Mouse (Mus musculus): Measurements from ENCODE around the gene 1110059G10Rik. TPM values are rescaled to one million over a fixed set of nuclear protein-coding genes. Genes with fewer than 3 reads are reported as not detected.

1110059G10Rik gene
- total and polyA plus RNA-seq, 2 experiments from 2014 or later = 13.0 to 41.4 TPM

- Histone ChIP-seq H3K4me3 (ENCODE audit: low read depth, low read length) (peak overlapping the region; percentile 40), H3K9me3 (ENCODE audit: low read length) (no peaks in the 10 kb centered on the region), H3K36me3 (ENCODE audit: insufficient read depth) (0 out of 2 replicates have a peak, but pooled peaks cover 3% of the 10 kb centered on the region), H3K9ac (peak overlapping the region; percentile 58), H3K4me2 (ENCODE audit: low read depth) (peak overlapping the region; percentile 53), H3K27me3 (ENCODE audit: insufficient read depth, low read length) (no peaks in the 10 kb centered on the region), H3K4me1 (ENCODE audit: insufficient read depth) (no peaks in the 10 kb centered on the region), H3K27ac (ENCODE audit: low read depth, low read length) (peak overlapping the region; percentile 45; the same call in 1 of the 2 replicates)
- 11% methylated on average over 32 of the region's 32 CpGs for WGBS
- TF ChIP-seq CTCF (IDR thresholded peaks at IDR 0.05; ENCODE audit: low read depth) = no peak
- DNase-seq (peak; percentile 84), ATAC-seq (peak; percentile 99)
Observed at GRCm38 (mm10) chr9:122902717-122903535, 47.9 kb downstream of the 1110059G10Rik start.

- Histone ChIP-seq H3K4me3 (ENCODE audit: low read depth, low read length) (no peak overlapping the region), H3K27me3 (ENCODE audit: insufficient read depth, low read length) (no peaks in the 10 kb centered on the region), H3K36me3 (ENCODE audit: insufficient read depth) (0 out of 2 replicates have a peak, but pooled peaks cover 4% of the 10 kb centered on the region), H3K4me2 (ENCODE audit: low read depth) (no peak overlapping the region), H3K9me3 (ENCODE audit: low read length) (0 out of 2 replicates have a peak, but pooled peaks cover under 1% of the 10 kb centered on the region), H3K27ac (ENCODE audit: low read depth, low read length) (no peak overlapping the region), H3K4me1 (ENCODE audit: insufficient read depth) (no peaks in the 10 kb centered on the region), H3K9ac (no peak overlapping the region)
- DNase-seq (no peak), ATAC-seq (no peak)
- no peak for TF ChIP-seq CTCF (IDR thresholded peaks at IDR 0.05; ENCODE audit: low read depth)
- 96% methylated on average over 2 of the region's 2 CpGs for WGBS
Observed at GRCm38 (mm10) chr9:122901047-122901446, 49.8 kb downstream of the 1110059G10Rik start.

Other genes with a start within 250 kb of the 1110059G10Rik start
- gene Topaz1, start 203.7 kb downstream of the 1110059G10Rik start, total RNA-seq (2014; rRNA removed) = not detected in 2 replicates
- 0.05 TPM in 1 of 2 replicates, not detected in the other for gene Topaz1, start 203.7 kb downstream of the 1110059G10Rik start, polyA plus RNA-seq (2015; fragmentation: Nextera tagmentation; extraction: Ambion mirVana)
- 15.4 and 18.7 TPM in 2 replicates for gene Tcaim, start 145.5 kb downstream of the 1110059G10Rik start, total RNA-seq (2014; rRNA removed)
- gene Tcaim, start 145.5 kb downstream of the 1110059G10Rik start, polyA plus RNA-seq (2015; fragmentation: Nextera tagmentation; extraction: Ambion mirVana) = 3.8 and 5.4 TPM in 2 replicates
- not detected in 2 replicates for gene Gm35549, start 107.0 kb downstream of the 1110059G10Rik start, total RNA-seq (2014; rRNA removed)
- gene Gm35549, start 107.0 kb downstream of the 1110059G10Rik start, polyA plus RNA-seq (2015; fragmentation: Nextera tagmentation; extraction: Ambion mirVana) = not detected in 2 replicates
- 124 and 155 TPM in 2 replicates for gene Zfp445, start 85.0 kb downstream of the 1110059G10Rik start, total RNA-seq (2014; rRNA removed)
- 43.0 and 69.4 TPM in 2 replicates for gene Zfp445, start 85.0 kb downstream of the 1110059G10Rik start, polyA plus RNA-seq (2015; fragmentation: Nextera tagmentation; extraction: Ambion mirVana)
- 7.1 and 12.6 TPM in 2 replicates for gene Zkscan7, start 65.3 kb downstream of the 1110059G10Rik start, total RNA-seq (2014; rRNA removed)
- gene Zkscan7, start 65.3 kb downstream of the 1110059G10Rik start, polyA plus RNA-seq (2015; fragmentation: Nextera tagmentation; extraction: Ambion mirVana) = 0.83 and 1.6 TPM in 2 replicates
- 12.3 and 12.6 TPM in 2 replicates for gene Zfp105, start 27.9 kb downstream of the 1110059G10Rik start, total RNA-seq (2014; rRNA removed)
- gene Zfp105, start 27.9 kb downstream of the 1110059G10Rik start, polyA plus RNA-seq (2015; fragmentation: Nextera tagmentation; extraction: Ambion mirVana) = 5.6 and 7.0 TPM in 2 replicates
- 8.4 and 14.2 TPM in 2 replicates for gene Kif15, start within 50 bp of the 1110059G10Rik start, total RNA-seq (2014; rRNA removed)
- 3.8 and 5.6 TPM in 2 replicates for gene Kif15, start within 50 bp of the 1110059G10Rik start, polyA plus RNA-seq (2015; fragmentation: Nextera tagmentation; extraction: Ambion mirVana)
- gene Tmem42, start 70.3 kb upstream of the 1110059G10Rik start, total RNA-seq (2014; rRNA removed) = 17.7 and 21.9 TPM in 2 replicates
- gene Tmem42, start 70.3 kb upstream of the 1110059G10Rik start, polyA plus RNA-seq (2015; fragmentation: Nextera tagmentation; extraction: Ambion mirVana) = 33.6 and 38.3 TPM in 2 replicates
- gene Tgm4, start 83.7 kb upstream of the 1110059G10Rik start, total RNA-seq (2014; rRNA removed) = 0.52 and 0.54 TPM in 2 replicates
- gene Tgm4, start 83.7 kb upstream of the 1110059G10Rik start, polyA plus RNA-seq (2015; fragmentation: Nextera tagmentation; extraction: Ambion mirVana) = 0.46 and 0.48 TPM in 2 replicates
- gene Zdhhc3, start 162.2 kb upstream of the 1110059G10Rik start, total RNA-seq (2014; rRNA removed) = 68.9 and 75.5 TPM in 2 replicates
- 75.7 and 85.3 TPM in 2 replicates for gene Zdhhc3, start 162.2 kb upstream of the 1110059G10Rik start, polyA plus RNA-seq (2015; fragmentation: Nextera tagmentation; extraction: Ambion mirVana)
- gene Exosc7, start 162.2 kb upstream of the 1110059G10Rik start, total RNA-seq (2014; rRNA removed) = 40.3 and 47.5 TPM in 2 replicates
- gene Exosc7, start 162.2 kb upstream of the 1110059G10Rik start, polyA plus RNA-seq (2015; fragmentation: Nextera tagmentation; extraction: Ambion mirVana) = 64.1 and 65.0 TPM in 2 replicates
- gene Clec3b, start 199.9 kb upstream of the 1110059G10Rik start, total RNA-seq (2014; rRNA removed) = 1.8 and 3.9 TPM in 2 replicates
- 1.6 TPM in 2 replicates for gene Clec3b, start 199.9 kb upstream of the 1110059G10Rik start, polyA plus RNA-seq (2015; fragmentation: Nextera tagmentation; extraction: Ambion mirVana)

Data from forebrain, postnatal 0 days (tissue).